Mouse (Mus musculus): ENCODE measurements at regions not wholly inside any gene's neighbourhood (a gene's known extent, or its start where the extent isn't known, plus 50 kb on each side); places are given as distances from the start of the nearest gene placed in this dataset.
A peak's percentile ranks its signal among the peaks of the same experiment; 100 is the strongest.

GRCm38 (mm10) chr9:98712023-98712563 lies 110.6 kb upstream of the Mrps22 start:
- Histone ChIP-seq H3K27ac (no peak overlapping the region), H3K4me3 (no peak overlapping the region)
- intact Hi-C loops (cut with DNase I) = no loop called here
- DNase-seq (ENCODE audit: extremely low spot score in 1 of 2, low spot score in 2 of 2) = no peak
- no peak for TF ChIP-seq CTCF (IDR thresholded peaks at IDR 0.05)

DNA sequence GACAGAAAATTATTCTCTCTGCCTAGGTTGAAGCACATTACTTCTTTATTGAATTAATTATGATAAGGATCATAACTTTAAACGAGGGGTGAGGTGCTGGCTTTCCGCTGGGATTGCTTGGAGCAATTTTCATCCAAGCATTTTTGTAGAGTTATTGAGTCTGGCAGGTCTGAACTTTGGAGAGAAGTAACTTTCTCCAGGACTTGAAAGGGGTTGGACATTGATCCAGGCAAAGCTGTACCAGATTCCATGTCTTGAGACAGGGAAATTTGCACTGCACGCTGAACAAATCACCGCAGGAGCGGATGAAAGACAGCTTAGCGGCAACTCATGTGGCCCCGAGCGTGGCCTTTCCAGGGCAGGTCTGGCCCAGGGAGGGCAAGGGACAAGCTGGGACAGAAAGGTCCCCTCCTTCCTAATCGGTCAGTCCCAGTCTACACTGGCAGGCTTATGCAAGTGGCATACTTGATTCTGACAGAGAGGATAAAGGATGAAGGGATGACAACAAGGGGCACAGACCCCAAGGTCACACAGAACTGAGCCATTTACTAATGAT lies 108.8 kb upstream of the Mrps22 start:
- no peak for DNase-seq (ENCODE audit: extremely low spot score in 1 of 2, low spot score in 2 of 2)
- no peak for TF ChIP-seq CTCF (IDR thresholded peaks at IDR 0.05)
- intact Hi-C loops (cut with DNase I) = no loop called here
- Histone ChIP-seq H3K4me3 (no peak overlapping the region), H3K27ac (no peak overlapping the region)

DNA sequence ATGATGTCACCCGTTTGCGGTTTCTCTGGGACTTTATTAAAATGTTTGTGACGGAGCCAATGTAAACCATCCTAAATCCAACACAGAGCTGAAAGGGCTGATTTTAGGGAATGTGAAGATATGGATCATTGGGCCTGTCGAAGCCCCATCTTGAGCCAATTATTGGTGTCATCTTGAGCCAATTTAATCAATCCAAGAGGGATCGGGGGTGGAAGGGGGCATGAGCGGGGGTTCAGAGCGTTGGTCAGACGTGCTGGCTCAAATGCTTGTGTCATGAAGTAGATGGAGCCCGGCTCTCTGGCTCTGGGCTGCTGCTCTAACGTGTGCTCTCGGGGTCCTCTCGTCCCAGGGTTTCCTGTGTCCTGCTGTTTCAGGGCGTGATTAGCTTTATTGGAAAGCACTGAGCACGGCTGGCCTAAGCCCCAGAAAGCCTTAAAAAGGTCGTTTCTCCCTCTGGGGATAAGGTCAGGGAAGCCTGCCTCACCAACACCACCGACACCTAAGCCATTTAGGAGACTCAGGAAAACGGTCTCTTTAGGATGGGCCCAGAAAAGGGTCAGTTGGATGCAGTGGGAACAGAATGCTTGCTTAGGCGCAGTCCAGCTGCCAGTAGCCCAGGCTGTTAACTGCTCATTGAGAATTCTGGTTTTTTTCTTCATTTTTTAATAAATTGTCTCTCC lies 106.7 kb upstream of the Mrps22 start:
- intact Hi-C loops (cut with DNase I) = no loop called here
- Histone ChIP-seq H3K27ac (no peak overlapping the region), H3K4me3 (no peak overlapping the region)
- no peak for DNase-seq (ENCODE audit: extremely low spot score in 1 of 2, low spot score in 2 of 2)
- no peak for TF ChIP-seq CTCF (IDR thresholded peaks at IDR 0.05)

DNA sequence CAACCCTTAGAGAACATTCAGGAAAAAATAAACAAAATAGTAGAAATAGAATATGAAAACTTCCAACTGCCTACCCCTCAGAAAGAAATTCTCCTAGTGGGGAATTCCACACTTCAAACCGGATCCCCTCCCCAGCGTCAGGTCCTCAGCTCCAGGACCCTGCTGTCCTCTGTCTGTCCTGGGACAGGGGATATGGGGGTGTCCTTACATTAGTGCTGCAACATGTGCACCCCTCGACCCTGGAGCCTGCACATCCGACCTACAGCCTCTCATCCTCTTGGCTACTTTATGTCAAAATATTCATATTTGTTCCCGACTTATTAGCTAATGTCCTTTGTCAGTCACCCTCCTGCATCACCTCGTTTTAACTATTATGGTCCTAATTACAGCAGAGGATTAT lies 106.0 kb upstream of the Mrps22 start:
- Histone ChIP-seq H3K4me3 (no peak overlapping the region), H3K27ac (no peak overlapping the region)
- no peak for TF ChIP-seq CTCF (IDR thresholded peaks at IDR 0.05)
- intact Hi-C loops (cut with DNase I) = no loop called here
- no peak for DNase-seq (ENCODE audit: extremely low spot score in 1 of 2, low spot score in 2 of 2)

DNA sequence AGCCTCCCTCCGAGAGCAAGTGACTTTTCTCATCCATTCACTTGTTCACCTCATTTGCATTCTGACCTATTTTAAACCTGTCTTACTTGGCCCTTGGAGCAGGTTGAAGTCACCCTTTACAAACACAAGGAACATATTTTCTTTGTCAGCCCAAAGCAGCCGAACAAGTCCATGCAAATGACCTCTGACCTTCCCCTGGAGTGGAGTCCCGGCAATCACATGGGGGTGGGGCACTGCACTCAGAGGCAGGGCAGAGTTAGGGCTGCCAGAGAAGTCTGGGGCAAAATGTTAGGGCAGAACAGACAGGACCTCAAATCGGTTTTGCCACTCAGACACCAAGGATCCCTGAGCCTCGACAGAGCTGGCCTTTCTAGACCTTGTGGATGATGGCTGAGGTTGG lies 102.7 kb upstream of the Mrps22 start:
- DNase-seq (ENCODE audit: extremely low spot score in 1 of 2, low spot score in 2 of 2) = no peak

DNA sequence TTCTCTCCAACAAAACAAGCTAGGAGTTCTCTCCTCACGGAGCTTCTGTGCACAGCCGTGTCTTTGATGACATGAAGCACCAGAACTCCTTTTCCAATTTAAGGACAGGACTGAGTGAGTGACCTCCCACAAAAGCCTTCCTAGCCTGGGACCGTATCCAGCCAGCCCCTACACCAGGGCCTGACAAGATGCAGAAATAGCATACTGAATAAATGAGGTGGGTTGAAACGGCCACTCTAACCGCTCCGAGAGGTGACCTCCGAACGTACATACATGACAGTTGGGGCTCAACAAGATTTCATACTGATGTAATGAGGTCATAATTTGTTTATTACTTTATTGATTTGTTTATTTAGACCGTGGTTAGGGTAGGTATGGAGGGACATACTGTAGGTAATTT lies 101.9 kb upstream of the Mrps22 start:
- TF ChIP-seq CTCF (IDR thresholded peaks at IDR 0.05) = no peak
- no peak overlapping the region for H3K4me3 ChIP-seq
- H3K27ac ChIP-seq = no peak overlapping the region
- DNase-seq (ENCODE audit: extremely low spot score in 1 of 2, low spot score in 2 of 2) = no peak
- intact Hi-C loops (cut with DNase I) = no loop called here

More for the DNA sequence above, 102.7 kb upstream of the Mrps22 start:
- intact Hi-C loops (cut with DNase I) = no loop called here
- Histone ChIP-seq H3K27ac (no peak overlapping the region), H3K4me3 (no peak overlapping the region)
- TF ChIP-seq CTCF (IDR thresholded peaks at IDR 0.05) = no peak

GRCm38 (mm10) chr9:98700571-98700970 lies 99.1 kb upstream of the Mrps22 start:
- intact Hi-C loops (cut with DNase I) = no loop called here
- no peak overlapping the region for H3K27ac ChIP-seq
- TF ChIP-seq CTCF (IDR thresholded peaks at IDR 0.05) = no peak

GRCm38 (mm10) chr9:98697155-98697554 lies 95.7 kb upstream of the Mrps22 start:
- Histone ChIP-seq H3K4me3 (no peak overlapping the region), H3K27ac (no peak overlapping the region)
- intact Hi-C loops (cut with DNase I) = no loop called here
- no peak for DNase-seq (ENCODE audit: extremely low spot score in 1 of 2, low spot score in 2 of 2)
- peak; percentile 7 for TF ChIP-seq CTCF (IDR thresholded peaks at IDR 0.05)

More at GRCm38 (mm10) chr9:98700571-98700970, 99.1 kb upstream of the Mrps22 start:
- DNase-seq (ENCODE audit: extremely low spot score in 1 of 2, low spot score in 2 of 2) = no peak
- H3K4me3 ChIP-seq = no peak overlapping the region

DNA sequence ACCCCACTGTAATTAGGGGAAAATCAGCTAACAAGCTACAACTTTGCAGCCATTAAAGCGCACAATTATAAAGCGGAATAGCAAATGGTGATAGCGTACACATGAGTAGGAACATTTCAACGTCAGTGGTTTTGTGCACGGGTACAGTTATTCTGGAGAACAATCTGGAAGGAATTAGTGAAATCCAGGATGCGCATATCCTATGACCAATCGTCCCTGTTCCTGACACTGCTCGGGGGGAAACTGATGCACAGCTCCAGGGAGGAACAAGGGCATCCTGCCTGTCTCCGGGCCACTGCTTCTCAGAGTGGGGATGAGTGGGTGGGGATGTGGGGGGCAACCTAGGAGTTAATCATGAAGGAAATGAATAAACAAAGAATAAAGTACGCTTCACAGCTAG lies 93.6 kb upstream of the Mrps22 start:
- intact Hi-C loops (cut with DNase I) = no loop called here
- TF ChIP-seq CTCF (IDR thresholded peaks at IDR 0.05) = no peak
- Histone ChIP-seq H3K27ac (no peak overlapping the region), H3K4me3 (no peak overlapping the region)
- DNase-seq (ENCODE audit: extremely low spot score in 1 of 2, low spot score in 2 of 2) = no peak

DNA sequence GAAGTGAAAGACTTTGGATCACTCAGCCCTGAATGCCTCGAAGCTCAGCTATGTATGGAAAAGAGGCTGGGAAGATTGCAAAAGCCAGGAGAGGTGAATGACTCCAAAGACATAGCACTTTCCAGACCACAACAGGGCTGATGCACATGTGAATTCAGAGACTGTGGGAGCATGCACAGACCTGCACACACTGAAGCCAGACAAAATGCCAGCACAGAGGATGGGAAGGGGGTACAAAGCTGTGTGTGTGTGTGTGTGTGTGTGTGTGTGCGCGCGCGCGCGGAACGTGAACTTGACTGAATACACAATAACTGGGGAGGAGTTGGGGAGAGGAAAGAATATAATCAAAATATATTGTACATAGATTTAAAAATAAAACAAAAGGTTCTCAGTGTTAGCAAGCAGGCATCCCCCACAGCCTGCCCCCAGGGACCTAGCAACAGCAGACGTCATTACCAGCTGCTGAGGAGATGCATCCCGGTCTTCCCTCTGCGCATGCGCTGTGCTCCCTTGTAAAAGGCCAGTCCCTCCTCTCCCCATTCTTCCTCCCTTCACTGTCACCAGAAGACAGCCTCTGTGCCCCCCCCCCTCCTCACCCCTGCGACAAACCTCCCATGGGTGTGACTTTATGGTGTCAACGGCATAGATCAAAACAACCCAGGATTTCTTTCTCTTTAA lies 89.5 kb upstream of the Mrps22 start:
- no peak overlapping the region for H3K27ac ChIP-seq
- no peak overlapping the region for H3K4me3 ChIP-seq
- DNase-seq (ENCODE audit: extremely low spot score in 1 of 2, low spot score in 2 of 2) = peak in 1 of 2 experiments; percentile 60
- intact Hi-C loops (cut with DNase I) = no loop called here
- no peak for TF ChIP-seq CTCF (IDR thresholded peaks at IDR 0.05)

DNA sequence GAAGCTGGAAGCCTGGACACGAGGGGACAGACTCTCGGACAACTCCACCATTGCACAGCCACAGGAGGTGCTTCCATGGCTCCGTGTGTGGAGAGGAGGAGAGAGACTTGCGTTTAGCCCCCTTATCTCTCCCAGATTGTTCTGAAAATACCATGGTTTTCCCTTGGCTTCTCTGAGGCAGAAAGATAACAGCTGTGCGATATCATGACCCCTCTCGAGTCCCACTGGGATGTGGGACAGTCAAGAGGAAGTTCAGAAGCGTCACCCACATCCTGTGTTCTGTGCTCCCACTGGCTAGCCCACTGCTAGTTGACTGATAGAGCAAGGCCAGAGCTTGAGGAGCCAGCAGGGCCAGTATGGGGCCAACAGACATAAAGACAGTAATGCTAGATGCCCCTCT lies 84.1 kb upstream of the Mrps22 start:
- H3K27ac ChIP-seq = no peak overlapping the region
- intact Hi-C loops (cut with DNase I) = no loop called here
- no peak overlapping the region for H3K4me3 ChIP-seq
- TF ChIP-seq CTCF (IDR thresholded peaks at IDR 0.05) = no peak
- no peak for DNase-seq (ENCODE audit: extremely low spot score in 1 of 2, low spot score in 2 of 2)

GRCm38 (mm10) chr9:98684336-98684735 lies 82.9 kb upstream of the Mrps22 start:
- no peak overlapping the region for H3K4me3 ChIP-seq
- intact Hi-C loops (cut with DNase I) = no loop called here
- no peak for TF ChIP-seq CTCF (IDR thresholded peaks at IDR 0.05)

More at GRCm38 (mm10) chr9:98684336-98684735, 82.9 kb upstream of the Mrps22 start:
- DNase-seq (ENCODE audit: extremely low spot score in 1 of 2, low spot score in 2 of 2) = no peak
- H3K27ac ChIP-seq = no peak overlapping the region

Data from left cerebral cortex, adult 2 months (tissue).